Mouse (Mus musculus) stomach, postnatal 0 days (tissue): ENCODE measurements around the gene Pacsin3.

ENCODE experiments used
- CTCF ChIP-seq: IDR thresholded peaks from 2 replicates; pipeline ENCODE4 v1.5.1; 2016; ENCODE audit warnings: antibody characterized with exemption, low read depth, mild to moderate bottlenecking, moderate library complexity
- EP300 ChIP-seq: optimal IDR thresholded peaks from 2 replicates; pipeline ENCODE3; 2016; ENCODE audit warnings: antibody characterized with exemption

- TF ChIP-seq CTCF (no peak), EP300 (no peak)
Observed at GRCm38 (mm10) chr2:91206254-91206775, 49.4 kb upstream of the Pacsin3 start.
